Mouse (Mus musculus) C2C12 (cell line): ENCODE data around the gene Cdkl4.

ENCODE experiments used
- CTCF ChIP-seq: IDR thresholded peaks from one replicate; pipeline ENCODE4 v1.5.1; 2011; ENCODE audit not compliant: control insufficient read depth, insufficient read depth, insufficient read length
- MAX ChIP-seq: IDR thresholded peaks from one replicate; pipeline ENCODE4 v1.6.1; 2011; ENCODE audit warnings: mild to moderate bottlenecking, control low read depth

DNA sequence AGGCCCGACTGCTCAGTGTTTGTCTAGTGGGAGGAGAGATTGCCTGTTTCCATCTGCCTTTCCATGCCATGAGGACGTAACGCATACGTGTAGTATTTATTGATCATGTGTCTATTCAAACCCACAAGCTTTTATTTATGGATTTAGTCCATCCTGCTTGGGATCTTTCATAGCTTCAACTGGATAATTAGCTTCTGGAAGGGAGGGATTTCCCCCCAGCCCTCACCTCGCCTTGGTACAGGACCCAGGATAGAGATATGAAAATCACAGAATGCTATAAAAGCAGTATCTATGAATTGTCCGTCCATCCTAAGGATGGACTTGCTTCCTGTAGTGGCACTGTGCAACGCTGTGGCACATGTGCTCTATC lies 96.8 kb downstream of the Cdkl4 start:
- TF ChIP-seq CTCF, result no peak
- TF ChIP-seq MAX, result no peak
